ENCODE assay signal across 11 mouse cellular contexts in the genomic region with DNA sequence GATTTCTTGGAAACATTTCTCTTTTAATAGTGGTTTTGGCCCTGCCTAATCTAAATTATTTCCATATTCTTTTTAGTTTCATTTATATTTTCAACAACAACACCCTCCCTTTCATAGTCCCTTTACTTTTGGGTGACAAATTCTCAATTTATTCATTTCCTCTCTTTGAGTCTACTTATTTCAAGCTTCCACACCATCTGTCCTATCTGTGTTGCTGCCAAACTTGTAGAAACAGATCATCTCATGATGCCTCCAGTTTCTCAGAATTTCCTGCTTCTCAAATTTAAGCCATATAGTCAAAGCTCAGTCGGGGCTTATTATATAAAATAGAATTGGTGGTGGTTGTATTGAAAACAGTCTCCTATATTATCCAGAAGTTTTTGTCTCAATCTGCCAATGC.
DNase-seq lines count a peak whose midpoint lies in the region.
"Had no signal": no experiment of that assay in that cellular context is flagged by ENCODE, and none has a peak within 500 bp of the region (broad histone marks: within the 10 kb centered on the region; RNA-seq: fewer than 3 reads in every experiment).

No protein-coding gene starts in this region.

- DNase-seq in layer of hippocampus, adult 18-20 months (ENCODE audit: low spot score in 2 of 2) = peak; percentile 25 to 73
- DNase-seq in layer of hippocampus, postnatal 25 days (ENCODE audit: extremely low spot score in 1 of 2, low spot score in 1 of 2) = no peak
- DNase-seq in cerebellum, adult 11-12 months = peak; percentile 72
- DNase-seq in cerebellum, postnatal 25 days = peak; percentile 43 to 73
- DNase-seq in left cerebral cortex, adult 9 months (ENCODE audit: low spot score in 2 of 2) = peak; percentile 45 to 71
- no peak for DNase-seq in kidney, adult 18-20 months
- no peak for DNase-seq in embryo, embryonic 10 days (ENCODE audit: low spot score)
- no peak for DNase-seq in lung, postnatal 10 days
- DNase-seq: adrenal gland, adult 2 months; kidney, postnatal 25 days; lung, adult 18-20 months had no signal

Comparison
In these comparisons a context has a peak if more than half of its experiments do, and no peak if none do; other contexts are left out.
1. DNase-seq: peak in layer of hippocampus, adult 18-20 months (2 of 2), cerebellum, adult 11-12 months (single experiment), cerebellum, postnatal 25 days (2 of 2) and left cerebral cortex, adult 9 months (2 of 2); none in layer of hippocampus, postnatal 25 days (0 of 2), kidney, adult 18-20 months (single experiment), embryo, embryonic 10 days (single experiment) and lung, postnatal 10 days (single experiment).